Mouse (Mus musculus): ENCODE measurements at regions not wholly inside any gene's neighbourhood (a gene's known extent, or its start where the extent isn't known, plus 50 kb on each side); places are given as distances from the start of the nearest gene placed in this dataset.

DNA sequence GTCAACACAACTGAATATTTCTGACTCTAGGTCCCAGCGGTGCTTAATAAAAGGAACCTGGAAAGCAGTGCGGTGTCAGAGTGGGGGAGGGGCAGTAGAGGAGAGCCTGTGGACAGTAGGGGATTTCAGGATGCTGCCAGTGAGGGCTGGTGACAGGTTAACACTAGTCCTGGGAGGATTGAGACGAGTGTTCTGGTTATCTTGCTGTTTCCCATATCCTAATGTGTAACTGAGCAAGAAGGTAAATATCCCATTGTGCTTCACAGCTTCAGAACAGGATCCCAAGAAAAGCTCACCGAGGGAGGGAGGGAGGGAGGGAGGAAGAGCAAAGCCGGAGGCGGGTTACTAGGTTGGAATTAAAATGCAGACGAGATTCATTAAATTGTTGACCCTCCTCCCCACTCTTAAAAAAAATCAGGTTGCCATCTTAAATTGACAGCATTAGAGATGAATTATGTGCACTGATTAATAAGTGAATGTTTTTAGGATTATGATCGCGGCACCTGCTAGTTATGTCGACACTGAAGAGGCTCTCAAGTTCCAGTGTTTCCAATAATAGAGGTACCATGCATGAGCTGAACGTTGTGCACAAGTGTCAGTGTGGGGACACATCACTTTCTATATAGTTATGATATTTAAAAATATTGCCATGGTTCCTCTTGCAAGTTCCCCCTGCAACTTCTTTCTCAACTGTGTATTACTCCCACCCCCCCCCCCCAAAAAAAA is 1053.3 kb downstream of the 5730522E02Rik start:
- no peak for DNase-seq (ENCODE audit: low spot score)

DNA sequence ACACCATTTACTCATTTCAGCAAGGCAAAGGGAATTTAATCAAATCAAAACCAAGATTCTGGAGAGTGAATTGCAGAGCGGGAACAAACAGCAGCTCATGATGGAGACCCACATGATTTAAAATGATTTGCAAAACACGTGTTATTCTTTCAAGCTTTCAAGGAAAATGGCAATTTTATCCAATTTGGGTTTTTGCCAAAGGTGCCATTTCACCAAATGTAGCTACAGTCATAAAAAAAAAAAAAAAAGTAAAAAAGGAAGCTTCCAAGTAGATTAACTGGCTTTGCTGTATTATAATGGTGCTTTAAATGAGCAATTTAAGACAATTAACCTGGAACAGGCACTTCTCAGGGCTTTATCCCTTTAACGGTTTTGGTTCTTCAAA is 1052.7 kb downstream of the 5730522E02Rik start:
- no peak for DNase-seq (ENCODE audit: low spot score)

DNA sequence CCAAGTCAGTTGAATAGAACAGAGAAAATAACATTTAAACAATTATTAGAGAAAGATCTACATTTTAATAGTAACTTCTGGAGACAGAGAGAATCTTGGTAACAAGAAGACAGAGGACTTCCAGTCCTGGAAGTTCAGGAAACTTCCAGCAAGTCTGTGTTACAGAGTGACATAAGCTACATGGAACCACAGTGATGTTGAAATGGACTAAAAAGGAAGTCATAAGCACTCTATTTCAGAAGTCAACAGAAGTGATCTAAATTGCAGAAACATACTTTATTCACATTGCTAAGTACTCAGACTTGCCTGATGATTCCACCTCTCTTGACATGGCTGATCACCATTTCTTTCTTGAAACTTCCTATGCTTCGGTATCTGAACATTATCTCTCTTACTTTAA is 1051.7 kb downstream of the 5730522E02Rik start:
- DNase-seq (ENCODE audit: low spot score), result no peak

DNA sequence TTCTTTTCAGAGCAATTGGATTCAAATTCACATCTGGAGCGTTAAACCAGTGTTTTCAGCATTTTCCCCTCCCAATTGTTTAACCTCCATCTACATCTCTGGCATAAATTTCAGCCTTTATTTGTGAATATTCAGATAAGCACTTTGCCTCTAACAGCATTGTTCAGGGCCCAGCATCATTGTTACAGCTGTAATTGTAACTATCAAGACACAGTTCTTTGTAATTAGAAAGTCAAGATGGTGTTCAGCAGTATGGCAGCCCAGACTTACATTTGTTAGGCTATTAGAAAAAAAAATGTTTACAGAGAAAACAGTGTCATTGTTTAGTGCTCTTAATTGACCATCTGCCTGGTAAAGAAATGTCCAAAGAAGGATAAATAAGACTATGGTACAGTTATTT is 1042.6 kb downstream of the 5730522E02Rik start:
- no peak for DNase-seq (ENCODE audit: low spot score)

DNA sequence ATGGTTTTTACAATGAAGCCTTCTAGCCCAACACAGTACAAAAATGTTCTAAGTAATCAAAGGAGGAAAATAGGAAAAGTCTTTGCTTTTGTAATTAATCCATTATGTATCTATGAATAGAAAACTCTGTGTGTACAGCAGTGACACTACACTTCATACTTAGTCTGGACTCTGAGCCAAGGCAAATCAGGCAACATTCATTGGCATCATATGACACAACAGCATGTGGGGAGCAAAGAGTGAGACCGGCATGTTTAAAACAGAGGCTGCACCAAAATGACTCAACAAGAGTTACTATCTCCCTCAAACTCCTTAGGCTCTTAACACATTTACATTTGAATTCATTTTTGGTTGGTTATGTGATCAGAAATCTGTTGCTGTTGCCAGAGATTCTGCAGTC is 1039.5 kb downstream of the 5730522E02Rik start:
- no peak for DNase-seq (ENCODE audit: low spot score)
